Mouse (Mus musculus) CH12.LX (cell line): ENCODE data around the gene Abhd14b. TPM values are rescaled to one million over a fixed set of nuclear protein-coding genes. Genes with fewer than 3 reads are reported as not detected.

Experiments used
- DNase-seq: peaks from one replicate; pipeline ENCODE4 v3.0.0-alpha.2; 2013; ENCODE audit errors: extremely low read depth
- H3K27ac ChIP-seq: 2 replicates; pipeline ENCODE4 v1.5.1; 2012; ENCODE audit warnings: low read depth, mild to moderate bottlenecking, control low read depth, moderate library complexity; ENCODE audit not compliant: insufficient read depth
- H3K27me3 ChIP-seq: replicated peaks from 2 replicates; pipeline ENCODE3; 2012; ENCODE audit warnings: inconsistent platforms
- H3K36me3 ChIP-seq, 2 experiments: replicated peaks in 1 of 2; 2 replicates each; pipeline versions ENCODE3 to v1.6.1; 2012; ENCODE audit warnings: inconsistent platforms in 1 of 2, low read length in 1 of 2, mild to moderate bottlenecking in 1 of 2, mixed read lengths in 1 of 2, moderate library complexity in 1 of 2; ENCODE audit not compliant: control insufficient read depth in 1 of 2, insufficient read depth in 1 of 2
- H3K4me1 ChIP-seq, 2 experiments: 2 replicates each; pipeline ENCODE4 v1.6.1; 2012; ENCODE audit warnings: inconsistent platforms in 1 of 2, moderate library complexity in 1 of 2; ENCODE audit not compliant: insufficient read depth in 2 of 2, control insufficient read depth in 1 of 2
- H3K4me2 ChIP-seq: 2 replicates; pipeline ENCODE4 v1.6.1; 2012; ENCODE audit warnings: low read depth, mild to moderate bottlenecking, control low read depth; ENCODE audit not compliant: poor library complexity, insufficient read depth, severe bottlenecking
- H3K4me3 ChIP-seq, 3 experiments: fragments of 150-350 bp in 1 of 3; sonication (generic) in 1 of 3; replicated peaks in 1 of 3; 2 replicates each; pipeline versions ENCODE3 to v1.5.1; 2011 to 2012; ENCODE audit warnings: low read depth in 2 of 3, low read length in 2 of 3, mild to moderate bottlenecking in 2 of 3, moderate library complexity in 2 of 3, control low read depth in 1 of 3, improper control_type of control experiment in 1 of 3, inconsistent platforms in 1 of 3, mixed read lengths in 1 of 3; ENCODE audit not compliant: poor library complexity in 1 of 3
- H3K79me2 ChIP-seq: replicated peaks from 2 replicates; pipeline ENCODE4 v1.6.1; 2012; ENCODE audit warnings: mild to moderate bottlenecking, moderate library complexity; ENCODE audit not compliant: control insufficient read depth, poor library complexity, insufficient read depth, severe bottlenecking; ENCODE audit errors: extremely low read depth
- H3K9ac ChIP-seq: 2 replicates; pipeline ENCODE4 v1.6.1; 2012; ENCODE audit warnings: low read depth, mild to moderate bottlenecking, control low read depth, moderate library complexity; ENCODE audit not compliant: insufficient read depth
- H3K9me3 ChIP-seq: replicated peaks from 2 replicates; pipeline ENCODE3; 2012; ENCODE audit warnings: low read length, inconsistent platforms, mixed read lengths
- BHLHE40 ChIP-seq: IDR thresholded peaks from 2 replicates; pipeline ENCODE4 v1.6.1; 2011; ENCODE audit warnings: mild to moderate bottlenecking, low read depth, low read length, improper control_type of control experiment
- CHD1 ChIP-seq: IDR thresholded peaks from 2 replicates; pipeline ENCODE4 v1.6.1; 2012; ENCODE audit warnings: low read depth, low read length, improper control_type of control experiment, inconsistent platforms
- CHD2 ChIP-seq: IDR thresholded peaks from 2 replicates; pipeline ENCODE4 v1.6.1; 2011; ENCODE audit warnings: low read length, improper control_type of control experiment
- ELF1 ChIP-seq: IDR thresholded peaks from 2 replicates; pipeline ENCODE4 v1.6.1; 2014; ENCODE audit warnings: low read depth, mild to moderate bottlenecking, inconsistent platforms, low read length, improper control_type of control experiment
- EP300 ChIP-seq: IDR thresholded peaks from 2 replicates; pipeline ENCODE4 v1.6.1; 2011; ENCODE audit warnings: low read length, improper control_type of control experiment
- HCFC1 ChIP-seq: IDR thresholded peaks from 2 replicates; pipeline ENCODE4 v1.6.1; 2012; ENCODE audit warnings: low read depth, mild to moderate bottlenecking, inconsistent platforms, low read length, improper control_type of control experiment
- IRF4 ChIP-seq: IDR thresholded peaks from 2 replicates; pipeline ENCODE4 v1.6.1; 2014; ENCODE audit warnings: low read depth, mild to moderate bottlenecking, inconsistent platforms, low read length, improper control_type of control experiment
- JUN ChIP-seq: IDR thresholded peaks from 2 replicates; pipeline ENCODE4 v1.6.1; 2011; ENCODE audit warnings: low read depth, mild to moderate bottlenecking, low read length, improper control_type of control experiment, moderate library complexity; ENCODE audit not compliant: insufficient read depth
- KAT2A ChIP-seq: IDR thresholded peaks from 2 replicates; pipeline ENCODE4 v1.6.1; 2012; ENCODE audit warnings: low read length, improper control_type of control experiment, inconsistent platforms; ENCODE audit not compliant: insufficient replicate concordance
- MAFK ChIP-seq: IDR thresholded peaks from 2 replicates; pipeline ENCODE4 v1.6.1; 2011; ENCODE audit warnings: low read length, improper control_type of control experiment; ENCODE audit not compliant: insufficient replicate concordance
- MAZ ChIP-seq: IDR thresholded peaks from 2 replicates; pipeline ENCODE4 v1.6.1; 2012; ENCODE audit warnings: low read depth, mild to moderate bottlenecking, inconsistent platforms, low read length, improper control_type of control experiment, moderate library complexity
- MXI1 ChIP-seq: IDR thresholded peaks from 2 replicates; pipeline ENCODE4 v1.6.1; 2011; ENCODE audit warnings: mild to moderate bottlenecking, low read depth, low read length, improper control_type of control experiment
- NELFE ChIP-seq: IDR thresholded peaks from 2 replicates; pipeline ENCODE4 v1.6.1; 2011; ENCODE audit warnings: low read depth, low read length, improper control_type of control experiment
- NRF1 ChIP-seq: IDR thresholded peaks from 2 replicates; pipeline ENCODE4 v1.6.1; 2014; ENCODE audit warnings: low read depth, mild to moderate bottlenecking, inconsistent platforms, low read length, improper control_type of control experiment, moderate library complexity
- PAX5 ChIP-seq: IDR thresholded peaks from 2 replicates; pipeline ENCODE4 v1.6.1; 2012; ENCODE audit warnings: low read length, inconsistent platforms, mixed read lengths
- POLR2A ChIP-seq: IDR thresholded peaks from 2 replicates; pipeline ENCODE4 v1.6.1; 2011; ENCODE audit warnings: low read depth, mild to moderate bottlenecking, improper control_type of control experiment, low read length
- RAD21 ChIP-seq: IDR thresholded peaks from 2 replicates; pipeline ENCODE4 v1.6.1; 2011; ENCODE audit warnings: low read depth, mild to moderate bottlenecking, low read length, improper control_type of control experiment, moderate library complexity
- RCOR1 ChIP-seq: conservative IDR thresholded peaks from 2 replicates; pipeline ENCODE4 v1.6.1; 2012; ENCODE audit warnings: low read depth, mild to moderate bottlenecking, inconsistent platforms, low read length, improper control_type of control experiment
- TBP ChIP-seq: conservative IDR thresholded peaks from 2 replicates; pipeline ENCODE4 v1.6.1; 2011; ENCODE audit warnings: low read depth, low read length, improper control_type of control experiment
- USF1 ChIP-seq: IDR thresholded peaks from 2 replicates; pipeline ENCODE4 v1.6.1; 2014; ENCODE audit warnings: low read depth, mild to moderate bottlenecking, inconsistent platforms, low read length, improper control_type of control experiment
- ZKSCAN1 ChIP-seq: IDR thresholded peaks from 2 replicates; pipeline ENCODE4 v1.6.1; 2012; ENCODE audit warnings: low read depth, inconsistent platforms, low read length, improper control_type of control experiment, borderline replicate concordance
- ZMIZ1 ChIP-seq: IDR thresholded peaks from 2 replicates; pipeline ENCODE4 v1.6.1; 2012; ENCODE audit warnings: low read depth, mild to moderate bottlenecking, inconsistent platforms, low read length, improper control_type of control experiment
- ZNF384 ChIP-seq: IDR thresholded peaks from 2 replicates; pipeline ENCODE4 v1.6.1; 2012; ENCODE audit warnings: low read depth, low read length, improper control_type of control experiment, inconsistent platforms
- dilution Hi-C: fragments of 300-500 bp; cut with MboI; formaldehyde crosslinking; loops from 2 replicates; pipeline ENCODE4 v1.14.3; 2020; ENCODE audit warnings: low sequenced_read_pairs; ENCODE audit not compliant: extremely low pct_unique_long_range_greater_than_20kb, extremely low pct_ligation_motif_present
- in situ Hi-C: fragments of 300-500 bp; cut with MboI; formaldehyde crosslinking; loops from 3 replicates; pipeline ENCODE4 v1.14.3; 2019; ENCODE audit warnings: low sequenced_read_pairs, low pct_ligation_motif_present, low pct_unique_long_range_greater_than_20kb, mixed read lengths
- polyA plus RNA-seq: library from polyadenylated mRNA; unstranded; fragments of >175 nt; gene quantifications from 2 replicates; pipeline ENCODE4 v1.2.1, GENCODE M21; 2012; ENCODE audit warnings: low read depth; ENCODE audit not compliant: insufficient read length
- total RNA-seq, 2 experiments: library from RNA; depleted of rRNA; stranded (reverse); fragments of 300-350 nt in 1 of 2; fragments of >200 nt in 1 of 2; gene quantifications; 2 replicates each; pipeline ENCODE4 v1.2.3; 2012 to 2014

Abhd14b gene
- total and polyA plus RNA-seq, 3 experiments, result 2.9 to 5.4 (median 5.3) TPM

GRCm38 (mm10) chr9:106402149-106402548 lies 45.1 kb upstream of the Abhd14b start:
- dilution Hi-C loops (no loop called here), in situ Hi-C loops (no loop called here)
- Histone ChIP-seq H3K79me2 (no peaks in the 10 kb centered on the region), H3K9ac (no peak overlapping the region), H3K9me3 (no peaks in the 10 kb centered on the region), H3K36me3 (no peaks in the 10 kb centered on the region), H3K27ac (no peak overlapping the region), H3K4me1 (peaks cover 5 to 20% of the 10 kb centered on the region in 2 experiments), H3K4me3 (no peak overlapping the region), H3K4me2 (no peak overlapping the region), H3K27me3 (peaks cover 2% of the 10 kb centered on the region)
- DNase-seq, result no peak
- TF ChIP-seq CHD2, result no peak
- TF ChIP-seq BHLHE40, result no peak
- no peak for TF ChIP-seq PAX5
- TF ChIP-seq IRF4, result no peak
- no peak for TF ChIP-seq EP300
- TF ChIP-seq USF1, result no peak
- no peak for TF ChIP-seq NRF1
- TF ChIP-seq ELF1, result no peak
- no peak for TF ChIP-seq ZNF384
- no peak for TF ChIP-seq NELFE
- no peak for TF ChIP-seq MAZ
- no peak for TF ChIP-seq ZKSCAN1
- TF ChIP-seq KAT2A, result no peak

GRCm38 (mm10) chr9:106402607-106403375 lies 44.5 kb upstream of the Abhd14b start:
- Histone ChIP-seq H3K36me3 (no peaks in the 10 kb centered on the region), H3K79me2 (no peaks in the 10 kb centered on the region), H3K27me3 (peaks cover 2% of the 10 kb centered on the region), H3K4me1 (peaks cover 6 to 26% of the 10 kb centered on the region in 2 experiments), H3K4me2 (no peak overlapping the region), H3K9me3 (no peaks in the 10 kb centered on the region), H3K9ac (no peak overlapping the region), H3K4me3 (no peak overlapping the region), H3K27ac (no peak overlapping the region)
- DNase-seq, result no peak
- dilution Hi-C loops (no loop called here), in situ Hi-C loops (no loop called here)
- no peak for TF ChIP-seq JUN
- no peak for TF ChIP-seq MAFK
- TF ChIP-seq RAD21, result no peak
- TF ChIP-seq BHLHE40, result no peak
- no peak for TF ChIP-seq ZMIZ1
- no peak for TF ChIP-seq POLR2A
- TF ChIP-seq TBP, result no peak
- no peak for TF ChIP-seq RCOR1
- no peak for TF ChIP-seq MXI1
- no peak for TF ChIP-seq KAT2A
- no peak for TF ChIP-seq NELFE
- no peak for TF ChIP-seq CHD2
- TF ChIP-seq CHD1, result no peak
- TF ChIP-seq PAX5, result no peak
- no peak for TF ChIP-seq HCFC1
- no peak for TF ChIP-seq ELF1
- TF ChIP-seq USF1, result no peak
